Mouse (Mus musculus): ENCODE results near the gene Ppp1r9b. TPM values are rescaled to one million over a fixed set of nuclear protein-coding genes. Genes with fewer than 3 reads are reported as not detected.
"Not testable (repeated sequence)": the region's sequence is repeated elsewhere in the genome, so short reads cannot be mapped to it uniquely, and the experiment has no call there.

The Ppp1r9b gene
- polyA plus RNA-seq, 1 experiment, result 20.0 TPM

GRCm38 (mm10) chr11:95010841-95011403 is 20.1 kb downstream of the Ppp1r9b start:
- WGBS, result 59% methylated on average over 4 of the region's 4 CpGs
- not testable (repeated sequence) for DNase-seq (ENCODE audit: low read depth, low spot score)

GRCm38 (mm10) chr11:95011416-95011815 is 20.6 kb downstream of the Ppp1r9b start:
- WGBS, result 32% methylated on average over 1 of the region's 1 CpGs

GRCm38 (mm10) chr11:95012075-95012474 is 21.2 kb downstream of the Ppp1r9b start:
- WGBS, result 55% methylated on average over 3 of the region's 3 CpGs

More at GRCm38 (mm10) chr11:95011416-95011815, 20.6 kb downstream of the Ppp1r9b start:
- DNase-seq (ENCODE audit: low read depth, low spot score), result no peak

GRCm38 (mm10) chr11:95012487-95012886 is 21.7 kb downstream of the Ppp1r9b start:
- DNase-seq (ENCODE audit: low read depth, low spot score), result no peak
- WGBS, result 61% methylated on average over 3 of the region's 3 CpGs

More at GRCm38 (mm10) chr11:95012075-95012474, 21.2 kb downstream of the Ppp1r9b start:
- no peak for DNase-seq (ENCODE audit: low read depth, low spot score)

GRCm38 (mm10) chr11:95015484-95015883 is 24.6 kb downstream of the Ppp1r9b start:
- no peak for DNase-seq (ENCODE audit: low read depth, low spot score)
- 71% methylated on average over 3 of the region's 3 CpGs for WGBS

- DNase-seq (ENCODE audit: low read depth, low spot score), result no peak
- WGBS, result 75% methylated on average over 10 of the region's 10 CpGs
Measured at GRCm38 (mm10) chr11:95022237-95022992, 31.6 kb downstream of the Ppp1r9b start.

- no peak for DNase-seq (ENCODE audit: low read depth, low spot score)
- WGBS, result 90% methylated on average over 9 of the region's 9 CpGs
Measured at GRCm38 (mm10) chr11:95023481-95023880, 32.6 kb downstream of the Ppp1r9b start.

GRCm38 (mm10) chr11:95024439-95025184 is 33.8 kb downstream of the Ppp1r9b start:
- DNase-seq (ENCODE audit: low read depth, low spot score), result no peak
- WGBS, result 77% methylated on average over 29 of the region's 29 CpGs

GRCm38 (mm10) chr11:95025227-95026012 is 34.6 kb downstream of the Ppp1r9b start:
- WGBS, result 81% methylated on average over 11 of the region's 11 CpGs
- no peak for DNase-seq (ENCODE audit: low read depth, low spot score)

GRCm38 (mm10) chr11:95026090-95026542 is 35.3 kb downstream of the Ppp1r9b start:
- DNase-seq (ENCODE audit: low read depth, low spot score), result no peak
- 65% methylated on average over 6 of the region's 6 CpGs for WGBS

- WGBS, result 88% methylated on average over 6 of the region's 6 CpGs
Measured at GRCm38 (mm10) chr11:95026849-95027248, 36.0 kb downstream of the Ppp1r9b start.

GRCm38 (mm10) chr11:95027850-95028470 is 37.1 kb downstream of the Ppp1r9b start:
- DNase-seq (ENCODE audit: low read depth, low spot score), result no peak
- 76% methylated on average over 13 of the region's 13 CpGs for WGBS

More at GRCm38 (mm10) chr11:95026849-95027248, 36.0 kb downstream of the Ppp1r9b start:
- no peak for DNase-seq (ENCODE audit: low read depth, low spot score)

- 29% methylated on average over 6 of the region's 6 CpGs for WGBS
- DNase-seq (ENCODE audit: low read depth, low spot score), result no peak
Measured at GRCm38 (mm10) chr11:95032945-95033344, 42.1 kb downstream of the Ppp1r9b start.

GRCm38 (mm10) chr11:95033617-95034016 is 42.8 kb downstream of the Ppp1r9b start:
- 69% methylated on average over 14 of the region's 14 CpGs for WGBS
- DNase-seq (ENCODE audit: low read depth, low spot score), result no peak

- WGBS, result 77% methylated on average over 10 of the region's 10 CpGs
- DNase-seq (ENCODE audit: low read depth, low spot score), result no peak
Measured at GRCm38 (mm10) chr11:95034902-95035301, 44.1 kb downstream of the Ppp1r9b start.

- 97% methylated on average over 5 of the region's 5 CpGs for WGBS
Measured at GRCm38 (mm10) chr11:95036521-95036920, 45.7 kb downstream of the Ppp1r9b start.

GRCm38 (mm10) chr11:95037306-95037705 is 46.5 kb downstream of the Ppp1r9b start:
- DNase-seq (ENCODE audit: low read depth, low spot score), result no peak
- WGBS, result 73% methylated on average over 6 of the region's 6 CpGs

More at GRCm38 (mm10) chr11:95036521-95036920, 45.7 kb downstream of the Ppp1r9b start:
- DNase-seq (ENCODE audit: low read depth, low spot score), result no peak

- 57% methylated on average over 14 of the region's 14 CpGs for WGBS
- DNase-seq (ENCODE audit: low read depth, low spot score), result no peak
Measured at GRCm38 (mm10) chr11:95038156-95038817, 47.5 kb downstream of the Ppp1r9b start.
